17 mouse cellular contexts compared by ENCODE assay signal in the genomic region with DNA sequence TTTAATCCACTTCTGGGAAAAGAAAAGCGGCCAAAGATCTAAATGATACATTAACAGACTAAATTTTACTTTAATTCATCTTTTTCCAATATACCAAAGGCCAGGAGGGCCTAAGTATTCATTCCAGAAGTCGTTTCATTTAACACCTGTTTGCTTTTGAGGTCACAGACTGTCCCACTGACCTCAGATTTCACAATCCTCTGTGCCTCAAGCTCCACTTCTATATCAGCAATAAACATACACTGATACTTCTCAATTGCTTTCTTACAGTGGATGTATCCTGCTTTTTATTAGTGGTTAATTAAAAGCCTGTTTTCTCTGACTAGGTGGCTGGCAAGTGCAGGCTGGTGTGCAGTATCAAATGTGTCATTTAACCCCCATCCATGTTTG.
"Had no signal": no experiment of that assay in that cellular context is flagged by ENCODE, and none has a peak within 500 bp of the region (broad histone marks: within the 10 kb centered on the region; RNA-seq: fewer than 3 reads in every experiment).

No protein-coding gene starts in this region.

- H3K27me3 ChIP-seq: lung, embryonic 15.5 days; megakaryocyte, embryonic 14.5 days; midbrain, embryonic 13.5 days; midbrain, embryonic 15.5 days; neural tube, embryonic 12.5 days; stomach, embryonic 15.5 days had no signal

- H3K9ac ChIP-seq: lung, embryonic 15.5 days; midbrain, embryonic 13.5 days; midbrain, embryonic 15.5 days; neural tube, embryonic 12.5 days; stomach, embryonic 15.5 days had no signal

- DNase-seq: lung, adult 2 months; lung, postnatal 14 days; lung, postnatal 36 days; right cerebral cortex, postnatal 14 days; thymus, adult 2 months; thymus, postnatal 25 days; thymus, postnatal 4 days had no signal

- H3K4me2 ChIP-seq: lung, embryonic 15.5 days; midbrain, embryonic 11.5 days; midbrain, embryonic 13.5 days; midbrain, embryonic 15.5 days; neural tube, embryonic 12.5 days; stomach, embryonic 15.5 days had no signal

- ATAC-seq: lung, postnatal 0 days; midbrain, embryonic 13.5 days; midbrain, embryonic 15.5 days had no signal

- H3K27ac ChIP-seq: lung, embryonic 15.5 days; macrophage; midbrain, embryonic 13.5 days; midbrain, embryonic 15.5 days; neural tube, embryonic 12.5 days; stomach, embryonic 15.5 days; stomach, postnatal 0 days had no signal

- H3K4me1 ChIP-seq: lung, embryonic 15.5 days; megakaryocyte, embryonic 14.5 days; midbrain, embryonic 13.5 days; midbrain, embryonic 15.5 days; neural tube, embryonic 12.5 days; stomach, embryonic 15.5 days had no signal

- H3K36me3 ChIP-seq: lung, embryonic 15.5 days; midbrain, embryonic 13.5 days; midbrain, embryonic 15.5 days; neural tube, embryonic 12.5 days; stomach, embryonic 15.5 days had no signal

- H3K9me3 ChIP-seq: lung, embryonic 15.5 days; midbrain, embryonic 13.5 days; midbrain, embryonic 15.5 days; neural tube, embryonic 12.5 days; stomach, embryonic 15.5 days had no signal

- H3K4me3 ChIP-seq: lung, embryonic 15.5 days; megakaryocyte, embryonic 14.5 days; midbrain, embryonic 13.5 days; midbrain, embryonic 15.5 days; neural tube, embryonic 12.5 days; stomach, embryonic 15.5 days had no signal
